8 mouse cellular contexts compared by ENCODE assay signal in genomic region chr17:48416425-48417195, GRCm38 (mm10). TPM values are rescaled to one million over a fixed set of nuclear protein-coding genes. Genes with fewer than 3 reads are reported as not detected.
DNase-seq lines count a peak whose midpoint lies in the region; ATAC-seq lines count a peak whose summit lies in the region.

No protein-coding gene starts in this region.

- peaks cover 20% of the 10 kb centered on the region for H3K36me3 ChIP-seq in liver, embryonic 11.5 days (ENCODE audit: control insufficient read depth, insufficient read depth, low read length)

- H3K4me2 ChIP-seq in liver, embryonic 11.5 days: no peak overlapping the region

- ATAC-seq in granulocyte monocyte progenitor cell, adult 5-6 weeks (replicated peaks; ENCODE audit: poor library complexity, severe bottlenecking): peak; percentile 68
- peak; percentile 69 for ATAC-seq in liver, embryonic 11.5 days (replicated peaks; ENCODE audit: low FRiP score)

- no peak overlapping the region for H3K9ac ChIP-seq in liver, embryonic 11.5 days (ENCODE audit: low read depth, low read length)

- H3K4me1 ChIP-seq in liver, embryonic 11.5 days (replicated peaks; ENCODE audit: control insufficient read depth, insufficient read depth, low read length): peaks cover 25% of the 10 kb centered on the region

- no peaks in the 10 kb centered on the region for H3K9me3 ChIP-seq in liver, embryonic 11.5 days (ENCODE audit: control insufficient read depth, low read length)

- H3K4me3 ChIP-seq in liver, embryonic 11.5 days (ENCODE audit: low read depth, low read length): no peak overlapping the region

- H3K27me3 ChIP-seq in liver, embryonic 11.5 days (replicated peaks; ENCODE audit: control insufficient read depth, insufficient read depth, low read length): no peaks in the 10 kb centered on the region

- H3K27ac ChIP-seq in liver, embryonic 11.5 days (ENCODE audit: low read depth, low read length): no peak overlapping the region

- WGBS in liver, embryonic 11.5 days: 87% methylated on average over 14 of the region's 14 CpGs

- DNase-seq in right cerebral cortex, adult 18-20 months: peak; percentile 42
- DNase-seq in right cerebral cortex, postnatal 36 days (ENCODE audit: low spot score in 2 of 2): no peak
- DNase-seq in cerebellum, adult 11-12 months: peak; percentile 47
- peak; percentile 59 to 75 for DNase-seq in kidney, adult 8-10 months
- no peak for DNase-seq in liver, embryonic 11.5 days (ENCODE audit: low spot score)
- peak; percentile 79 for DNase-seq in naive thymus-derived CD4-positive, alpha-beta T cell, adult 2 months (ENCODE audit: low read depth)
- DNase-seq in thymus, postnatal 0 days (ENCODE audit: low spot score): peak; percentile 76

RNA-seq across cellular contexts. Expression of gene Oard1, which starts 6.8 kb away (rescaled TPM):
- 52.6 and 59.4 TPM in 2 replicates for total RNA-seq in granulocyte monocyte progenitor cell, adult 5-6 weeks (2014; fragmentation: Nextera tagmentation)
- 52.9 and 58.7 TPM in 2 replicates for total RNA-seq in granulocyte monocyte progenitor cell, adult 5-6 weeks (2017)
- polyA plus RNA-seq in liver, embryonic 11.5 days (2014; fragmentation: Nextera tagmentation; extraction: Ambion mirVana): 76.8 and 80.2 TPM in 2 replicates
- 71.0 and 73.3 TPM in 2 replicates for polyA plus RNA-seq in thymus, postnatal 0 days (2015; fragmentation: Nextera tagmentation; extraction: Ambion mirVana)

RNA-seq across cellular contexts. Expression of gene Nfya, which starts 6.9 kb away (rescaled TPM):
- total RNA-seq in granulocyte monocyte progenitor cell, adult 5-6 weeks (2014; fragmentation: Nextera tagmentation): 96.6 and 101 TPM in 2 replicates
- 50.9 and 56.0 TPM in 2 replicates for total RNA-seq in granulocyte monocyte progenitor cell, adult 5-6 weeks (2017)
- 18.7 and 20.4 TPM in 2 replicates for polyA plus RNA-seq in liver, embryonic 11.5 days (2014; fragmentation: Nextera tagmentation; extraction: Ambion mirVana)
- polyA plus RNA-seq in thymus, postnatal 0 days (2015; fragmentation: Nextera tagmentation; extraction: Ambion mirVana): 13.3 and 15.2 TPM in 2 replicates

RNA-seq across cellular contexts. Expression of gene Apobec2, which starts 16.1 kb away (rescaled TPM):
- not detected in 2 replicates for total RNA-seq in granulocyte monocyte progenitor cell, adult 5-6 weeks (2014; fragmentation: Nextera tagmentation)
- total RNA-seq in granulocyte monocyte progenitor cell, adult 5-6 weeks (2017): not detected in 2 replicates
- polyA plus RNA-seq in liver, embryonic 11.5 days (2014; fragmentation: Nextera tagmentation; extraction: Ambion mirVana): 2.5 and 3.0 TPM in 2 replicates
- 0.86 and 1.6 TPM in 2 replicates for polyA plus RNA-seq in thymus, postnatal 0 days (2015; fragmentation: Nextera tagmentation; extraction: Ambion mirVana)

RNA-seq across cellular contexts. Expression of gene Tspo2, which starts 34.7 kb away (rescaled TPM):
- total RNA-seq in granulocyte monocyte progenitor cell, adult 5-6 weeks (2014; fragmentation: Nextera tagmentation): 0.26 and 2.5 TPM in 2 replicates
- total RNA-seq in granulocyte monocyte progenitor cell, adult 5-6 weeks (2017): 0.17 and 0.62 TPM in 2 replicates
- 68.1 and 68.7 TPM in 2 replicates for polyA plus RNA-seq in liver, embryonic 11.5 days (2014; fragmentation: Nextera tagmentation; extraction: Ambion mirVana)
- polyA plus RNA-seq in thymus, postnatal 0 days (2015; fragmentation: Nextera tagmentation; extraction: Ambion mirVana): 0.17 TPM in 1 of 2 replicates, not detected in the other

RNA-seq across cellular contexts. Expression of gene Unc5cl, which starts 38.1 kb away (rescaled TPM):
- 1.9 TPM in 1 of 2 replicates, not detected in the other for total RNA-seq in granulocyte monocyte progenitor cell, adult 5-6 weeks (2014; fragmentation: Nextera tagmentation)
- total RNA-seq in granulocyte monocyte progenitor cell, adult 5-6 weeks (2017): 0.21 and 0.43 TPM in 2 replicates
- 1.0 and 2.0 TPM in 2 replicates for polyA plus RNA-seq in liver, embryonic 11.5 days (2014; fragmentation: Nextera tagmentation; extraction: Ambion mirVana)
- 17.2 and 21.6 TPM in 2 replicates for polyA plus RNA-seq in thymus, postnatal 0 days (2015; fragmentation: Nextera tagmentation; extraction: Ambion mirVana)

Comparison
In these comparisons a context has a peak if more than half of its experiments do, and no peak if none do; other contexts are left out.
1. DNase-seq: peak in right cerebral cortex, adult 18-20 months (single experiment), cerebellum, adult 11-12 months (single experiment), kidney, adult 8-10 months (2 of 2), naive thymus-derived CD4-positive, alpha-beta T cell, adult 2 months (single experiment) and thymus, postnatal 0 days (single experiment); none in right cerebral cortex, postnatal 36 days (0 of 2) and liver, embryonic 11.5 days (single experiment).